Mouse (Mus musculus) brain, adult 2 months (tissue): Measurements from ENCODE around the gene Tnc.

Experiments
- DNase-seq: peaks from one replicate; pipeline ENCODE4 v3.0.0; 2011; ENCODE audit warnings: low read depth, low spot score

Tnc gene

GRCm38 (mm10) chr4:64025591-64025990, 21.2 kb downstream of the Tnc start:
- no peak for DNase-seq

GRCm38 (mm10) chr4:64024041-64024779, 22.6 kb downstream of the Tnc start:
- DNase-seq: no peak

GRCm38 (mm10) chr4:64020930-64021589, 25.8 kb downstream of the Tnc start:
- DNase-seq: no peak

- DNase-seq: no peak
Observed at GRCm38 (mm10) chr4:64020151-64020550, 26.7 kb downstream of the Tnc start.

GRCm38 (mm10) chr4:64011308-64011707, 35.5 kb downstream of the Tnc start:
- DNase-seq: peak; percentile 12

- no peak for DNase-seq
Observed at GRCm38 (mm10) chr4:64009936-64010335, 36.9 kb downstream of the Tnc start.

- no peak for DNase-seq
Observed at GRCm38 (mm10) chr4:64005198-64005597, 41.6 kb downstream of the Tnc start.

- peak; percentile 75 for DNase-seq
Observed at GRCm38 (mm10) chr4:64003677-64004076, 43.1 kb downstream of the Tnc start.

- peak; percentile 76 for DNase-seq
Observed at GRCm38 (mm10) chr4:64002168-64002567, 44.6 kb downstream of the Tnc start.

GRCm38 (mm10) chr4:64000788-64001187, 46.0 kb downstream of the Tnc start:
- no peak for DNase-seq

GRCm38 (mm10) chr4:64000293-64000692, 46.5 kb downstream of the Tnc start:
- DNase-seq: no peak

GRCm38 (mm10) chr4:63993462-63994113, 53.2 kb downstream of the Tnc start:
- peak; percentile 31 for DNase-seq

GRCm38 (mm10) chr4:63990216-63990615, 56.6 kb downstream of the Tnc start:
- peak; percentile 50 for DNase-seq

- DNase-seq: no peak
Observed at GRCm38 (mm10) chr4:63988090-63988489, 58.7 kb downstream of the Tnc start.

GRCm38 (mm10) chr4:63986576-63986975, 60.2 kb downstream of the Tnc start:
- DNase-seq: no peak

GRCm38 (mm10) chr4:63983098-63983445, 63.7 kb downstream of the Tnc start:
- DNase-seq: no peak

- DNase-seq: no peak
Observed at GRCm38 (mm10) chr4:63982425-63983097, 64.3 kb downstream of the Tnc start.

GRCm38 (mm10) chr4:63980211-63980794, 66.5 kb downstream of the Tnc start:
- DNase-seq: no peak

- no peak for DNase-seq
Observed at GRCm38 (mm10) chr4:63979635-63980034, 67.2 kb downstream of the Tnc start.

- DNase-seq: peak; percentile 61
Observed at GRCm38 (mm10) chr4:63972536-63972935, 74.3 kb downstream of the Tnc start.

GRCm38 (mm10) chr4:63971762-63972161, 75.1 kb downstream of the Tnc start:
- peak; percentile 94 for DNase-seq

- no peak for DNase-seq
Observed at GRCm38 (mm10) chr4:63970925-63971324, 75.9 kb downstream of the Tnc start.
